ENCODE assay signal across 9 mouse cellular contexts in the genomic region with DNA sequence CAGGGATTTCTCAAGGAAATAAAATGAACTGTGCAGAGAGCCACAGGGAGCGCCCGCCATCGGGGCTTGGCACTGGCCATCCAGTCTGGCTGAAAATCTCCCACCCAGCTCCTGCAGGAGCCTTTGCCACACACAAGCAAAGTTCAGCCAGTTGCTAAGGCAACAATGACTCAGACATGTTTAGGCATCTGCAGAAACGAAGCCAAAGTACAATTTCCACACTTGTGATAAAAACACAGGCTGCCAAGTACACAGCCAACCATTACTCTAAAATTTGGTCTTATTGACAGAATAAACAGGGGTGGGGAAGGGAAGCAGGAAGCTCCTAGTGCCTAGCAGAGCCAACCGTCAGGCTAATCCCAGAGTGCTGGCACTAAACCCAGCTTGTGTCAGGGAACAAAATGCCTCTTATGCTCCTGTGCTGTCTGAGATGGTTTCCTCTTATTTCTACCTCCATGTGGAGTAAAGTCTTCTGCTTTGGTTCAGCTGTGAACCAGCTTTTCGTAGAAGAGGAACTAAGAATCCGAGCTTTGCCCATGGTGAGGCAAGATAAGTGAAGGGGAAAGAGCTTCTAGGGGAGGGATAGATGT. TPM values are rescaled to one million over a fixed set of nuclear protein-coding genes. Genes with fewer than 3 reads are reported as not detected.
DNase-seq lines count a peak whose midpoint lies in the region; TF ChIP-seq lines count a peak whose summit lies in the region.
"Had no signal": no experiment of that assay in that cellular context is flagged by ENCODE, and none has a peak within 500 bp of the region (broad histone marks: within the 10 kb centered on the region; RNA-seq: fewer than 3 reads in every experiment).

No protein-coding gene starts in this region.

- no peaks in the 10 kb centered on the region for H3K9me3 ChIP-seq in MEL (replicated peaks; ENCODE audit: insufficient read depth, low read length)
- H3K9me3 ChIP-seq: limb, embryonic 13.5 days had no signal

- H3K27me3 ChIP-seq in MEL (ENCODE audit: control insufficient read depth in 1 of 2, insufficient read depth in 2 of 2, low read length in 2 of 2), result no peaks in the 10 kb centered on the region
- H3K27me3 ChIP-seq in heart, adult 2 months (ENCODE audit: control insufficient read depth, insufficient read depth, low read length), result no peaks in the 10 kb centered on the region
- H3K27me3 ChIP-seq: limb, embryonic 13.5 days had no signal

- H3K9ac ChIP-seq in MEL (ENCODE audit: control insufficient read depth, low read depth, low read length, poor library complexity, severe bottlenecking), result no peak overlapping the region; the same call in 1 of the 2 replicates
- H3K9ac ChIP-seq in heart, adult 2 months (ENCODE audit: low read depth, low read length), result no peak overlapping the region
- H3K9ac ChIP-seq: limb, embryonic 13.5 days had no signal

- H3K4me1 ChIP-seq in MEL (ENCODE audit: control insufficient read depth in 1 of 2, insufficient read depth in 2 of 2, low read length in 2 of 2), result peaks cover 12 to 24% of the 10 kb centered on the region in 2 experiments
- peaks cover 43% of the 10 kb centered on the region for H3K4me1 ChIP-seq in heart, adult 2 months (ENCODE audit: control insufficient read depth, insufficient read depth, low read length)

- no peak overlapping the region for H3K4me3 ChIP-seq in MEL (ENCODE audit: control insufficient read depth in 1 of 2, insufficient read depth in 1 of 2, low read depth in 2 of 2, low read length in 2 of 2)
- no peak overlapping the region for H3K4me3 ChIP-seq in heart, adult 2 months
- H3K4me3 ChIP-seq: limb, embryonic 13.5 days had no signal

- H3K36me3 ChIP-seq in MEL (ENCODE audit: control insufficient read depth in 1 of 2, insufficient read depth in 2 of 2, low read length in 2 of 2), result peaks cover 0 to 19% of the 10 kb centered on the region in 2 experiments; a peak in 2 of 4 replicates
- peaks cover 13% of the 10 kb centered on the region for H3K36me3 ChIP-seq in heart, adult 2 months (ENCODE audit: control insufficient read depth, insufficient read depth, low read length)

- no peak for TF ChIP-seq CTCF in MEL (IDR thresholded peaks at IDR 0.05 in 2 of 3, conservative IDR thresholded peaks at IDR 0.05 in 1 of 3; ENCODE audit: control insufficient read depth in 1 of 3, insufficient read depth in 1 of 3, low read depth in 2 of 3, low read length in 3 of 3, poor library complexity in 1 of 3, severe bottlenecking in 1 of 3)
- TF ChIP-seq CTCF in heart, adult 2 months (IDR thresholded peaks at IDR 0.05), result no peak

- peak; percentile 23 for DNase-seq in gastrocnemius, postnatal 14 days
- no peak for DNase-seq in gastrocnemius, postnatal 4 days (ENCODE audit: low spot score in 2 of 2)
- DNase-seq in MEL (ENCODE audit: low read depth, low spot score), result peak; percentile 90
- DNase-seq in heart, adult 2 months, result peak; percentile 57 to 75
- DNase-seq in kidney, postnatal 25 days, result peak; percentile 66 to 86
- DNase-seq in lung, postnatal 36 days, result peak; percentile 84
- no peak for DNase-seq in retina, postnatal 1 day
- DNase-seq in thymus, postnatal 36 days, result no peak

- peak; percentile 63 to 70; a peak in 3 of 4 replicates for TF ChIP-seq EP300 in MEL (IDR thresholded peaks at IDR 0.05; ENCODE audit: low read depth in 1 of 2, low read length in 2 of 2)
- peak; percentile 54; the same call in 1 of the 2 replicates for TF ChIP-seq EP300 in heart, adult 2 months (IDR thresholded peaks at IDR 0.05; ENCODE audit: insufficient read depth, low read depth, low read length)

- no peak for TF ChIP-seq RAD21 in MEL (IDR thresholded peaks at IDR 0.05; ENCODE audit: low read depth, low read length)

- intact Hi-C loops in gastrocnemius, postnatal 14 days (cut with DNase I; ENCODE audit: low total_unique reads), result no loop called here
- intact Hi-C loops in heart, adult 2 months (cut with DNase I), result no loop called here

- peak overlapping the region; percentile 56 for H3K27ac ChIP-seq in MEL (ENCODE audit: control insufficient read depth, low read depth, low read length)
- H3K27ac ChIP-seq in heart, adult 2 months, result peak overlapping the region; percentile 47
- H3K27ac ChIP-seq: limb, embryonic 13.5 days had no signal

- 27% methylated on average over 7 of the region's 7 CpGs for WGBS in heart, adult 2 months

- H3K79me2 ChIP-seq in MEL (ENCODE audit: control insufficient read depth, insufficient read depth, low read length, poor library complexity), result peaks cover 52% of the 10 kb centered on the region
- H3K79me2 ChIP-seq in heart, adult 2 months (replicated peaks; ENCODE audit: control insufficient read depth, insufficient read depth, low read length), result peaks cover 8% of the 10 kb centered on the region; the same call in 1 of the 2 replicates

- TF ChIP-seq POLR2A in MEL (IDR thresholded peaks at IDR 0.05; ENCODE audit: control insufficient read depth in 1 of 2, insufficient read depth in 1 of 2, low read depth in 1 of 2, low read length in 2 of 2, poor library complexity in 1 of 2), result no peak
- no peak for TF ChIP-seq POLR2A in heart, adult 2 months (IDR thresholded peaks at IDR 0.05; ENCODE audit: insufficient read depth, low read depth, low read length)

TF ChIP-seq in MEL, 35 proteins besides CTCF, POLR2A, EP300 and RAD21 (continues in another document):
- TF ChIP-seq ZMIZ1 (IDR thresholded peaks at IDR 0.05; ENCODE audit: low read depth, low read length), result no peak
- peak; percentile 68 for TF ChIP-seq GATA1 (IDR thresholded peaks at IDR 0.05; ENCODE audit: low read depth, low read length)
- TF ChIP-seq HCFC1 (IDR thresholded peaks at IDR 0.05; ENCODE audit: low read depth, low read length), result peak; percentile 19; the same call in 1 of the 2 replicates
- no peak for TF ChIP-seq ZKSCAN1 (IDR thresholded peaks at IDR 0.05; ENCODE audit: low read depth, low read length)
- no peak for TF ChIP-seq USF1 (IDR thresholded peaks at IDR 0.05; ENCODE audit: low read depth, low read length)
- TF ChIP-seq ZC3H11A (IDR thresholded peaks at IDR 0.05; ENCODE audit: low read depth, low read length), result peak; percentile 2; the same call in 1 of the 2 replicates
- no peak for TF ChIP-seq KAT2A (conservative IDR thresholded peaks at IDR 0.05; ENCODE audit: low read depth, low read length)
- peak; percentile 67 for TF ChIP-seq SIN3A (IDR thresholded peaks at IDR 0.05; ENCODE audit: low read length)
- TF ChIP-seq POLR2AphosphoS2 (IDR thresholded peaks at IDR 0.05; ENCODE audit: low read length), result no peak
- peak; percentile 74; the same call in 1 of the 2 replicates for TF ChIP-seq RCOR1 (IDR thresholded peaks at IDR 0.05; ENCODE audit: low read depth, low read length)
- TF ChIP-seq CHD1 (IDR thresholded peaks at IDR 0.05; ENCODE audit: low read depth, low read length), result no peak
- TF ChIP-seq POLR2AphosphoS5 (IDR thresholded peaks at IDR 0.05; ENCODE audit: borderline replicate concordance, low read depth, low read length), result no peak
- no peak for TF ChIP-seq CHD2 (IDR thresholded peaks at IDR 0.05; ENCODE audit: low read length)
- 0 out of 2 replicates have a peak, but pooled peaks have one; percentile 10 for TF ChIP-seq NELFE (IDR thresholded peaks at IDR 0.05; ENCODE audit: low read depth, low read length)
- peak; percentile 80 for TF ChIP-seq TCF12 (IDR thresholded peaks at IDR 0.05; ENCODE audit: low read depth, low read length)
- peak; percentile 78 for TF ChIP-seq ETS1 (IDR thresholded peaks at IDR 0.05; ENCODE audit: low read depth, low read length)
- TF ChIP-seq MAX (IDR thresholded peaks at IDR 0.05; ENCODE audit: low read length), result no peak
- TF ChIP-seq SMC3 (IDR thresholded peaks at IDR 0.05; ENCODE audit: low read depth, low read length), result no peak
- TF ChIP-seq MXI1 (IDR thresholded peaks at IDR 0.05; ENCODE audit: low read depth, low read length), result peak; percentile 78
- TF ChIP-seq NRF1 (IDR thresholded peaks at IDR 0.05; ENCODE audit: insufficient read depth, low read depth, low read length, poor library complexity, severe bottlenecking), result no peak
- 0 out of 2 replicates have a peak, but pooled peaks have one; percentile 53 for TF ChIP-seq TBP (IDR thresholded peaks at IDR 0.05; ENCODE audit: low read depth, low read length)
- no peak for TF ChIP-seq ELF1 (IDR thresholded peaks at IDR 0.05; ENCODE audit: low read depth, low read length)
- peak; percentile 84; the same call in 1 of the 2 replicates for TF ChIP-seq MYC (IDR thresholded peaks at IDR 0.05; ENCODE audit: low read depth, low read length)
- TF ChIP-seq E2F4 (IDR thresholded peaks at IDR 0.05; ENCODE audit: borderline replicate concordance, low read depth, low read length), result no peak
- no peak for TF ChIP-seq MAZ (IDR thresholded peaks at IDR 0.05; ENCODE audit: low read depth, low read length)
- no peak for TF ChIP-seq UBTF (IDR thresholded peaks at IDR 0.05; ENCODE audit: borderline replicate concordance, insufficient read depth, low read depth, low read length)
- no peak for TF ChIP-seq ZNF384 (IDR thresholded peaks at IDR 0.05; ENCODE audit: low read depth, low read length)
- peak; percentile 80 for TF ChIP-seq TAL1 (IDR thresholded peaks at IDR 0.05; ENCODE audit: low read length)
- TF ChIP-seq BHLHE40 (IDR thresholded peaks at IDR 0.05; ENCODE audit: borderline replicate concordance, low read depth, low read length), result no peak
- no peak for TF ChIP-seq GABPA (IDR thresholded peaks at IDR 0.05; ENCODE audit: low read depth, low read length)
- no peak for TF ChIP-seq MEF2A (IDR thresholded peaks at IDR 0.05; ENCODE audit: extremely low read depth, insufficient replicate concordance, low read depth, low read length, poor library complexity, severe bottlenecking)
- no peak for TF ChIP-seq MYB (IDR thresholded peaks at IDR 0.05; ENCODE audit: low read depth, low read length)

RNA-seq across cellular contexts. Expression of gene Pacsin2, which starts 12.7 kb away (rescaled TPM):
- 10 to 100 TPM; 43.9 to 45.1 TPM for total RNA-seq in gastrocnemius, postnatal 14 days (2021)
- total RNA-seq in gastrocnemius, postnatal 4 days (2021), result 10 to 100 TPM; 62.7 to 66.9 TPM
- total RNA-seq in MEL (2012; rRNA removed), result 58.7 and 64.7 TPM in 2 replicates
- 100 to 1,000 TPM; 103 to 425 TPM for polyA plus RNA-seq in MEL (2012; ENCODE audit: insufficient read depth in 1 of 2, insufficient read length in 2 of 2, low read depth in 1 of 2, low replicate concordance in 2 of 2, missing spikeins in 1 of 2)
- 100 to 1,000 TPM; 200 to 246 TPM for total RNA-seq in heart, adult 2 months (2021)
- polyA plus RNA-seq in heart, adult 2 months (2012; rRNA removed), result 111 and 169 TPM in 2 replicates

RNA-seq across cellular contexts. Expression of gene Ttll1, which starts 59.0 kb away (rescaled TPM):
- total RNA-seq in gastrocnemius, postnatal 14 days (2021), result 1 to 10 TPM; 3.6 to 5.1 TPM
- total RNA-seq in gastrocnemius, postnatal 4 days (2021), result 1 to 10 TPM; 7.2 to 8.2 TPM
- 3.4 and 4.4 TPM in 2 replicates for total RNA-seq in MEL (2012; rRNA removed)
- 10 to 100 TPM in 1 of 2 experiments, not detected in 1; 14.1 TPM for polyA plus RNA-seq in MEL (2012; ENCODE audit: insufficient read depth in 1 of 2, insufficient read length in 2 of 2, low read depth in 1 of 2, low replicate concordance in 2 of 2, missing spikeins in 1 of 2)
- total RNA-seq in heart, adult 2 months (2021), result 10 to 100 TPM; 52.1 to 62.9 TPM
- 37.6 and 41.3 TPM in 2 replicates for polyA plus RNA-seq in heart, adult 2 months (2012; rRNA removed)

Comparison
In these comparisons a context has a peak if more than half of its experiments do, and no peak if none do; other contexts are left out.
1. DNase-seq: peak in gastrocnemius, postnatal 14 days (single experiment), MEL (single experiment), heart, adult 2 months (2 of 2), kidney, postnatal 25 days (2 of 2) and lung, postnatal 36 days (single experiment); none in gastrocnemius, postnatal 4 days (0 of 2), retina, postnatal 1 day (single experiment) and thymus, postnatal 36 days (0 of 2).